Mouse (Mus musculus): Measurements from ENCODE around the gene Ssc4d. TPM values are rescaled to one million over a fixed set of nuclear protein-coding genes. Genes with fewer than 3 reads are reported as not detected.

The Ssc4d gene
- polyA plus RNA-seq, 1 experiment from 2014 or later, result 2.4 TPM

GRCm38 (mm10) chr5:135913201-135913600, 61.1 kb downstream of the Ssc4d start:
- ChIA-PET POLR2A (interaction anchor here (0.6 kb wide), 1 partner anchor 17 kb away, joined by 3 read pairs; no protein-coding TSS in a partner anchor), CTCF (no interaction called here)
- no peak for DNase-seq (ENCODE audit: low read depth, low spot score)
- TF ChIP-seq CTCF (IDR thresholded peaks at IDR 0.05), result no peak
- in situ Hi-C loops (cut with MboI; ENCODE audit: low pct_unique_long_range_greater_than_20kb), result no loop called here
- no peak for ATAC-seq
- no peaks in the 10 kb centered on the region for H3K27me3 ChIP-seq

GRCm38 (mm10) chr5:135911633-135912220, 62.6 kb downstream of the Ssc4d start:
- POLR2A ChIA-PET, result interaction anchor here (0.7 to 1.1 kb wide), 2 partner anchors 19 to 47 kb away, joined by 3 read pairs; no protein-coding TSS in a partner anchor
- H3K27me3 ChIP-seq, result no peaks in the 10 kb centered on the region
- CTCF ChIA-PET, result interaction anchor here (0.7 to 1.7 kb wide), 3 partner anchors 10 to 20 kb away, joined by 3 to 5 read pairs (median 3); no protein-coding TSS in a partner anchor
- ATAC-seq (peak; percentile 28), DNase-seq (ENCODE audit: low read depth, low spot score) (peak; percentile 63)
- in situ Hi-C loops (cut with MboI; ENCODE audit: low pct_unique_long_range_greater_than_20kb), result no loop called here
- TF ChIP-seq CTCF (IDR thresholded peaks at IDR 0.05), result no peak

GRCm38 (mm10) chr5:135910813-135911212, 63.5 kb downstream of the Ssc4d start:
- ATAC-seq (no peak), DNase-seq (ENCODE audit: low read depth, low spot score) (no peak)
- ChIA-PET CTCF (interaction anchor here (1.7 kb wide), 1 partner anchor 10 kb away, joined by 5 read pairs; no protein-coding TSS in a partner anchor), POLR2A (interaction anchor here (1.1 kb wide), 1 partner anchor 48 kb away, joined by 3 read pairs; no protein-coding TSS in a partner anchor)
- no peaks in the 10 kb centered on the region for H3K27me3 ChIP-seq
- TF ChIP-seq CTCF (IDR thresholded peaks at IDR 0.05), result no peak
- in situ Hi-C loops (cut with MboI; ENCODE audit: low pct_unique_long_range_greater_than_20kb), result no loop called here

Other genes with a start within 250 kb of the Ssc4d start
- gene Tmem120a, start 230.1 kb downstream of the Ssc4d start, polyA plus RNA-seq (2021), result 66.3 TPM
- gene Styxl1, start 196.1 kb downstream of the Ssc4d start, polyA plus RNA-seq (2021), result 1.5 TPM
- gene Mdh2, start 196.1 kb downstream of the Ssc4d start, polyA plus RNA-seq (2021), result 1,249 TPM
- 0.01 TPM for gene Srrm3, start 167.6 kb downstream of the Ssc4d start, polyA plus RNA-seq (2021)
- gene Hspb1, start 86.6 kb downstream of the Ssc4d start, polyA plus RNA-seq (2021), result 616 TPM
- gene Ywhag, start 39.9 kb downstream of the Ssc4d start, polyA plus RNA-seq (2021), result 237 TPM
- 0.04 TPM for gene Zp3, start 5.6 kb upstream of the Ssc4d start, polyA plus RNA-seq (2021)
- 22.2 TPM for gene Dtx2, start 20.3 kb upstream of the Ssc4d start, polyA plus RNA-seq (2021)
- gene Upk3b, start 64.0 kb upstream of the Ssc4d start, polyA plus RNA-seq (2021), result 0.95 TPM
- 5.7 TPM for gene Upk3bl, start 80.0 kb upstream of the Ssc4d start, polyA plus RNA-seq (2021)
- gene Rasa4, start 109.4 kb upstream of the Ssc4d start, polyA plus RNA-seq (2021), result 8.7 TPM
- 147 TPM for gene Polr2j, start 142.1 kb upstream of the Ssc4d start, polyA plus RNA-seq (2021)
- 37.3 TPM for gene Lrwd1, start 161.5 kb upstream of the Ssc4d start, polyA plus RNA-seq (2021)
- 11.2 TPM for gene Alkbh4, start 161.6 kb upstream of the Ssc4d start, polyA plus RNA-seq (2021)
- 40.0 TPM for gene Orai2, start 196.2 kb upstream of the Ssc4d start, polyA plus RNA-seq (2021)
- 63.4 TPM for gene Prkrip1, start 224.4 kb upstream of the Ssc4d start, polyA plus RNA-seq (2021)